Mouse (Mus musculus): Measurements from ENCODE around the gene D2hgdh. TPM values are rescaled to one million over a fixed set of nuclear protein-coding genes. Genes with fewer than 3 reads are reported as not detected.

Gene D2hgdh
- 5.8 and 6.1 TPM in 2 replicates for polyA plus RNA-seq (2015; fragmentation: Nextera tagmentation; extraction: Ambion mirVana)

DNA sequence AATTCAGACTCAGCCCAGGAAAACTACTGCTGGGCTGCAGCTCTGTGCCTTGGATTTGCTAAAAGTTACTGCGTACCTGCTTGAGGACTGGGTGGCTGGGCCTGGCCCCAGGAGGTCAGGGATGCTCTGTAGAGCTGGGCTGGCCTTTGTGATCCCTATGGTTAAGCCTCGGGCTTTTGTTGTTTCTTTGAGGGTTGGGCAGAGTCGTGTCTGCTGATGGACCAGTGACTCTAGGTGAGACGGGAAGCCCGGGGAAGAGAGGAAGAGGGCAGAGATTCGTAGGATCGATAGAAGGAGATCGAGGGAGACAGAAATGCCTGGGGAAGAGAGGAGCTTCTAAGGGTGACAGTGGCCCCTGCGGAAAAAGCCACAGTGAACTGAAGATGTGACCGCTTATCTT is at the start of gene D2hgdh:
Gene D2hgdh, plus strand, starts transcription at position 301 of the 400 bp plus-strand sequence.
- peak; percentile 25 for ATAC-seq (ENCODE audit: low read depth)
- Histone ChIP-seq H3K27ac (peak within 1 kb of the TSS; percentile 100), H3K9me3 (replicated peaks) (no peaks in the 10 kb centered on the region), H3K4me3 (replicated peaks) (peak within 1 kb of the TSS; percentile 69), H3K4me1 (replicated peaks) (peaks cover 32% of the 10 kb centered on the region), H3K4me2 (peak within 1 kb of the TSS; percentile 90), H3K36me3 (peaks cover 19% of the 10 kb centered on the region), H3K9ac (peak within 1 kb of the TSS; percentile 78), H3K27me3 (no peaks in the 10 kb centered on the region)
- DNase-seq = no peak
- WGBS (ENCODE audit: insufficient replicate concordance) = 10% methylated on average over 10 of the region's 10 CpGs

DNA sequence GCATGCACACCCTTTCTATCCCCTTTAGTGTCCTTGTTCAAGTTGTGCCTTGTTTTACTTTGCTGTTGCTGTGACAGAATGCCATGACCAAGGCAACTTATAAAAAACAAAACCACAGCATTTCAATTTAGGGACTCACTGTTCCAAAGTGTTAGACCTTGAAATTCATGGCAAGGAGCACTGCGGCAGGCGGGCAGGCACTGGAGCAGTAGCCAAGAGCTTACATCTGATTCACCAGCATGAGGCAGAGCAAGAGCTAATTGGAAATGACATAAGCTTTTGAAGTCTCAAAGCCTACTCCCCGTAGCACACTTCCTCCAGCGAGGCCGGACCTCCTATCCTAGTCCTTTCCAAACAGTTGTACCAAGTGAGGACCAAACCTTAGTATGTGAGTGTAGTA is 48.0 kb upstream of the D2hgdh start:
- H3K4me2 ChIP-seq = no peak overlapping the region
- no peaks in the 10 kb centered on the region for H3K9me3 ChIP-seq (replicated peaks)
- no peak overlapping the region for H3K4me3 ChIP-seq (replicated peaks)
- no peaks in the 10 kb centered on the region for H3K27me3 ChIP-seq
- H3K9ac ChIP-seq = no peak overlapping the region
- H3K36me3 ChIP-seq = peaks cover 94% of the 10 kb centered on the region
- H3K27ac ChIP-seq = no peak overlapping the region
- ATAC-seq (ENCODE audit: low read depth) = no peak
- no peak for DNase-seq
- H3K4me1 ChIP-seq (replicated peaks) = no peaks in the 10 kb centered on the region
- WGBS (ENCODE audit: insufficient replicate concordance) = 91% methylated on average over 5 of the region's 5 CpGs

DNA sequence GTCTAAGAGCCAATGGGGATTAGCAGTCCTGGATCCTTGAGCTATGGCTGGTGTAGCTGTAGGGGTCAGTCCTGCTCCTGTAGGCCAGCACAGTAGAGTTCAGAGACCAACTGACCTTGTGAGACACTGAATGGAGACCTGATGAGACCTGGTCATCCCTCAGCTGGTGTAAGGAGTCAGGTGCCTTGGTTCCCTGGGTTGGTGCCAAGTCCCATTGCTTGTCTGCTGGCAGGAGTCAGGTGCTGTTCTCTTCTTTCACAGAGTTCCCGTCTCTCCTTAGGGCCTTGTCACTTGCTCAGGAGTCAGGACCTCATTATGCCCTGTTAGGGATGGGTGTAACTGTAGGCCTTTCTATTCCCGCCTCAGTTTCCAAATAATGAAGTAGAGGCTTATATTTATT is 37.8 kb upstream of the D2hgdh start:
- H3K9me3 ChIP-seq (replicated peaks) = no peaks in the 10 kb centered on the region
- H3K9ac ChIP-seq = no peak overlapping the region
- no peak overlapping the region for H3K4me3 ChIP-seq (replicated peaks)
- no peak overlapping the region for H3K4me2 ChIP-seq
- DNase-seq (no peak), ATAC-seq (ENCODE audit: low read depth) (no peak)
- no peaks in the 10 kb centered on the region for H3K27me3 ChIP-seq
- 81% methylated on average over 2 of the region's 2 CpGs for WGBS (ENCODE audit: insufficient replicate concordance)
- peaks cover 99% of the 10 kb centered on the region for H3K36me3 ChIP-seq
- H3K27ac ChIP-seq = no peak overlapping the region
- H3K4me1 ChIP-seq (replicated peaks) = no peaks in the 10 kb centered on the region

DNA sequence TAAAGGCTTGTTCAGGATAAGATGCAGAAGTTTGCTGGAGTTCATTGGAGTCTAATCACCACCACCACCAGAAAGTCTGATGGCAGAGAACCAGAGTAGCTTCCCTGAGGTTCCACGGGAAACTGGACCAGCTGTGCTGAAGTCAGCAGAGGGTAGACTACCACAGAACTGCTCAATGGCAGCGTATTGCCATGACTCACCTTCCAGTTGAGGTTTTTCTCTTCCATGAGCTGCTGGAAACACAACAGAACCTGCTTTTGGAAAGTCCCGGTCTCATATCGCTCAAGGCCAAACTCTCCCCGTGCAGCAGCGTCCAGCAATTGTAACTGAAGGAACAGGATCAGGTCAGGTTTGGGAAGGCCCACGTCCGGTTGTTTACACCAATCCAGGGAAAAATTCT is 30.2 kb upstream of the D2hgdh start:
- Histone ChIP-seq H3K9ac (no peak overlapping the region), H3K36me3 (peaks cover 96% of the 10 kb centered on the region), H3K4me1 (replicated peaks) (peaks cover 29% of the 10 kb centered on the region), H3K9me3 (replicated peaks) (no peaks in the 10 kb centered on the region), H3K27me3 (no peaks in the 10 kb centered on the region), H3K4me2 (no peak overlapping the region), H3K4me3 (replicated peaks) (no peak overlapping the region), H3K27ac (no peak overlapping the region)
- WGBS (ENCODE audit: insufficient replicate concordance) = 85% methylated on average over 8 of the region's 8 CpGs
- ATAC-seq (ENCODE audit: low read depth) = no peak
- no peak for DNase-seq

DNA sequence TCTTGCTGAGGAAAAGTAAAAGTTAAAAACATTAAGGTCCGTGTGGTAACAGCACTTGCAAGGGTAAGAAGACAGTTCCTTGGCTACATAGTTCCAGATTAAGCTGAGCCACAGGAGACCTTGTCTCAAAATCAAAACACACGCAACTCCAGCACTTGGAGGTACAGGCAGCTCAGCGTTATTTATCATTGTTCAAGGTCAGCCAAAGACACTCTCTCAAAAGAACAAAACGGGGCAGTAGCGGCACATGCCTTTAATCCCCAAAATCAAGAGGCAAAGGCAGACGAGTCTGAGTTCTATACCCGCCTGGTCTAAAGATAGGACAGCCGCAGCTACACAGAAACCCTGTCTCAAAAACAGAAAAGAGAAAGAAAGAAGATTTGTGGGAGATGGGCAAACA is 28.8 kb upstream of the D2hgdh start:
- Histone ChIP-seq H3K27me3 (no peaks in the 10 kb centered on the region), H3K4me1 (replicated peaks) (peaks cover 42% of the 10 kb centered on the region), H3K4me3 (replicated peaks) (no peak overlapping the region), H3K9ac (no peak overlapping the region), H3K4me2 (no peak overlapping the region), H3K27ac (no peak overlapping the region), H3K9me3 (replicated peaks) (no peaks in the 10 kb centered on the region), H3K36me3 (peaks cover 97% of the 10 kb centered on the region)
- 80% methylated on average over 8 of the region's 8 CpGs for WGBS (ENCODE audit: insufficient replicate concordance)
- ATAC-seq (ENCODE audit: low read depth) (no peak), DNase-seq (no peak)

DNA sequence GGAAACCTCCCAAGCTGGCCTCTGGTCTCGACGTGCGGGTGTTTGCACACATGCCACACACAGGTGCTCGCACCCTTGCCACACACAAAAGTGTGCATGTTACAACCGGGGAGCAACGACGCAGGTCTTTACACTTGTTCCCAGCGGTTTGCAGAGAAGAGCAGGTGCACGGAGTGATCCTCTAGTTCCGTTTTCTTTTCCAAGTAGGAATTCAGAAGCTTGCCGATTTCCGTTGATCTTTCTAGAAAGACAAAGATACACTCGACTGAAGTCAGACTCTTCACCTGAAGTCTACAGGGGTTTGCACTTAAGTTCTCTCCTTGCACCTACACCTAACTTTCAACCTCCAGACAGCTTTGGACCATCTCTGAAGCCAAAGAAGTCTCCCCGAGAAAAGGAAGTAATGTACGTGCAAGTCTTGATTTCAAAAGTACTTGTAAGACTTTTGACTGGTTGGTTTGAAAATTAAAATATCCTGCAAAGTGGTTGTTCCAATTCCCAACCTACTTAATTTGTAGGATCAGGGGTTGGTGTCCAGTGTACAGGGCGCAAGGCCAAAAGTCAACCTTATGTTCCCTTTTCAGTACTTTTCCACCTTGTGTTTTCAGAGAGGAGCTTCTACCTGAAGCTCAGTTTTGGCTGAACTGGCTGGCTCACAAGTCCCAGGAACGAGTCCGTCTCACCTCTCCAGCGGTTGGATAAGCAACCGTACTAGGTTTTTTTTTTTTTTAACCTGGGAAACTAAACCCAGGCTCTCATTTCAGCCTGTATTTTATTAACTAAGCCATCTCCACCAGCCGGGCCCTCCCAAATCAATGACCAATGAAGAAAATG is 23.8 kb upstream of the D2hgdh start:
- H3K9me3 ChIP-seq (replicated peaks) = no peaks in the 10 kb centered on the region
- H3K27ac ChIP-seq = peak overlapping the region; percentile 98
- DNase-seq (no peak), ATAC-seq (ENCODE audit: low read depth) (no peak)
- H3K9ac ChIP-seq = peak overlapping the region; percentile 90
- H3K27me3 ChIP-seq = no peaks in the 10 kb centered on the region
- peaks cover 81% of the 10 kb centered on the region for H3K4me1 ChIP-seq (replicated peaks)
- peak overlapping the region; percentile 90 for H3K4me3 ChIP-seq (replicated peaks)
- peak overlapping the region; percentile 98 for H3K4me2 ChIP-seq
- WGBS (ENCODE audit: insufficient replicate concordance) = 53% methylated on average over 21 of the region's 21 CpGs
- peaks cover 49% of the 10 kb centered on the region for H3K36me3 ChIP-seq

DNA sequence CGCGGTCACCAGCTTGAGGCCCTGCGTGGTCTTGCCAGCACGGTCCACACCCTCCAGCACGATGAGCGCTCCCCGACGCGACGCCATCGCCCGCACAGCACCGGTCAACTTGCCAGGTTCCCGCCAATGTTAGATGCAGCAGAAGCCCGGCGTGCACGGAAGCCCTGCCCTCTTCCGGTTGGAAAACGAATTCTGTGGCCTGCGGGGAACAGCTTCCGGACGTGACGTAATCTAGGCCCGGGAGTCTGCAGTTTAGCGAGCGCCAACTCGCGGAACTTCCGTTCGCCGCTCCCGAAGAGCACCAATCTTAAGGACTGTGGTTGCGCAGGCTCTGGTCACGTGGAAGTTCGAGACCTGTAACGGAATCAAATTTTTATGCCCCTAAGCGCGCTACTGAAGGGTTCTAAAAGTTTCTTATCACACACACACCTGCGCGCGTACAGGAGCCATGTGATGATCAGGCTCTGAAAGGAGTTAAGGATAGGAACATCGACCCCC is 22.9 kb upstream of the D2hgdh start, which contains the start of gene Dtymk:
Gene Dtymk, minus strand, starts transcription at position 194 of the 498 bp plus-strand sequence.
- H3K9me3 ChIP-seq (replicated peaks) = no peaks in the 10 kb centered on the region
- peak within 1 kb of the TSS; percentile 98 for H3K4me2 ChIP-seq
- peaks cover 87% of the 10 kb centered on the region for H3K4me1 ChIP-seq (replicated peaks)
- H3K9ac ChIP-seq = peak within 1 kb of the TSS; percentile 90
- H3K27me3 ChIP-seq = no peaks in the 10 kb centered on the region
- peak; percentile 93 for DNase-seq
- H3K4me3 ChIP-seq (replicated peaks) = peak within 1 kb of the TSS; percentile 90
- H3K27ac ChIP-seq = peak within 1 kb of the TSS; percentile 98
- under 1% methylated on average over 42 of the region's 42 CpGs for WGBS (ENCODE audit: insufficient replicate concordance)
- H3K36me3 ChIP-seq = peaks cover 51% of the 10 kb centered on the region
- ATAC-seq (ENCODE audit: low read depth) = peak; percentile 68

DNA sequence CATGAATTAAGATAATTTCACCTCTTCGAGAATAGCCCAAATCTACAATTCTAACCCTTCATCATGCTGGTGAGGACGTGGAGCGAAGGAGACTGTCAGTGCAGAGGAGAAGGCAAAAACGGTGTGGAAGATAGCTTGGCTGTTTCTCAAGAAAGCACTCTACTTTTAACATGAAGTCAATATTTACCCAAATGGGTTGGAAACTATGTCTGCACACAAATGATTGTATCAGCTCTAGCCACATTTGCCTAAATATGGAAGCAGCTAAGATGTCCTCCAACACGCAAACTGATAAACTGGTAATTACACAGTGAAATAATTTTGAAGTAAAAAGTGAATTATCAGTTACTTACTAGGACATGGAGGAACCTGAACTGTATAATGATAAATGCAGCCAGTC is 21.9 kb upstream of the D2hgdh start:
- peaks cover 77% of the 10 kb centered on the region for H3K4me1 ChIP-seq (replicated peaks)
- ATAC-seq (ENCODE audit: low read depth) (no peak), DNase-seq (no peak)
- peak overlapping the region; percentile 90 for H3K9ac ChIP-seq
- peaks cover 49% of the 10 kb centered on the region for H3K36me3 ChIP-seq
- H3K9me3 ChIP-seq (replicated peaks) = no peaks in the 10 kb centered on the region
- WGBS (ENCODE audit: insufficient replicate concordance) = 47% methylated on average over 5 of the region's 5 CpGs
- peak overlapping the region; percentile 98 for H3K27ac ChIP-seq
- H3K4me3 ChIP-seq (replicated peaks) = peak overlapping the region; percentile 90
- no peaks in the 10 kb centered on the region for H3K27me3 ChIP-seq
- peak overlapping the region; percentile 98 for H3K4me2 ChIP-seq

DNA sequence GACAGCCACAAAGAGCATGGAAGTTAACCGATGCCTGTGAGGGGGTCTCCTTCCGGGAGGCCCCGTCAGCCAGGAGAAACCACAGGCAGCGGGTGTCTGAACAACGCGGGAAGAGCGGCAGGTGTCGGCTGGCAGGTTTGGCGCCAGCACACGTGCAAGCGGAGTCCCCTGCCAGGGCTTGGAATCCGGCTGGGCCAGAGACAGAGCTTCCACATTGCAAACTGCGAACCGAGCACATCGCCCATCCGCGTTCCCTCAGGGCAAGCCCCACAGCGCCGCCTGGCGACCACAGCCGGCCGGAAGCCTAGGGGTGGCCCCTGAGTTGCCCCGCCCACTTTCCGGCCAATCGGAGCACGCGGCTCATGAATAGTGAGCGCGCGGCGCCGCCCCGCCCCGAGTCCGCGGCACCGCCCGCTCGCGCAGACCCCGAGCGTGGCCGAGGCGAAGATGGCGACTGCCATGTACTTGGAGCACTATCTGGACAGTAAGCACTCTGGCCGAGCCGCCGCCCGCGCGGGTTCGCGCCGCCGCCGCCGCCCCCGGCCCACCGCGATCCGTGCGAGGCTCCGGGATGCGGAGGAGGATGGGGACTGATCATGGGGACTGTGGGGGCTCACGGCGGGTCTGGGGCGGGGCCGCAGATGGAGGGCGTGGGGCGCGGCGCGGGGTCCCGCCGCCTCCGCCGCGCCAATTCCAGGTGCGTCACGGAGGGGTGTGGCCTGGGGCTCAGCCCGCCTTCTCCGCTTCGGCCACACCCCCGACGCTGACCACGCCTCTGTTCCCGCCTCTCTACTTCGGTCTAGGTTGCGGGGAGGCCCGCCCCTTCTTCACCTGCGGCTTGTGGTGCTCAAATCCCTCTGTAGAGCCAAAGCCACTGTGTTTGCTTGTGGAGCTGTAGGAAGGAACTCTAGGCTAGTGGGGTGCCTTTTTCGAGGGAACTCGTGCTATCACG is 20.9 kb upstream of the D2hgdh start, which contains the start of gene Ing5:
Gene Ing5, plus strand, starts transcription at position 410 of the 952 bp plus-strand sequence.
- Histone ChIP-seq H3K4me3 (replicated peaks) (peak within 1 kb of the TSS; percentile 90), H3K9ac (peak within 1 kb of the TSS; percentile 90), H3K9me3 (replicated peaks) (no peaks in the 10 kb centered on the region), H3K27ac (peak within 1 kb of the TSS; percentile 98), H3K27me3 (no peaks in the 10 kb centered on the region), H3K4me1 (replicated peaks) (peaks cover 67% of the 10 kb centered on the region), H3K36me3 (peaks cover 49% of the 10 kb centered on the region), H3K4me2 (peak within 1 kb of the TSS; percentile 98)
- DNase-seq (peak; percentile 99), ATAC-seq (ENCODE audit: low read depth) (peak; percentile 86)
- under 1% methylated on average over 90 of the region's 94 CpGs for WGBS (ENCODE audit: insufficient replicate concordance)

DNA sequence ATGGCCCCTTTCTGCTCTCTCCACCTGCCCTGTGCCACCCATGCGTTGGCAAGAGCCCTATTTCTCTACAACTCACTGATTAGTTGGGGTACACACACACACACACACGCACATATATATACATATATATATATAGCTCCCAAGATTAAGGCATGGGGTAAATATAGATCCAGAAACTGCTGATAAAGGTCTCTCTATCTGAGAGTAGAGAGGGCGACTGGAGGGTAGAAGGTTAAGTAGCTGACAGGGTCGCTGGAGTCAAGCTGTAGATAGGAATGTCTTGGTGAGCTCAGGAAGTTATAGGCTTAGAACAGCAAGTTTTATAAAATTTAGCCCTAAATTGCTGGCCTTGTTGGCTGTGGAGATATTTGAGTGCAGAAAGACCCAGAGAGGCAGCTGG is 19.9 kb upstream of the D2hgdh start:
- Histone ChIP-seq H3K27me3 (no peaks in the 10 kb centered on the region), H3K4me3 (replicated peaks) (peak overlapping the region; percentile 90), H3K4me2 (peak overlapping the region; percentile 98), H3K9me3 (replicated peaks) (no peaks in the 10 kb centered on the region), H3K4me1 (replicated peaks) (peaks cover 57% of the 10 kb centered on the region), H3K36me3 (peaks cover 45% of the 10 kb centered on the region), H3K27ac (peak overlapping the region; percentile 98), H3K9ac (peak overlapping the region; percentile 90)
- ATAC-seq (ENCODE audit: low read depth) (no peak), DNase-seq (no peak)
- 39% methylated on average over 4 of the region's 4 CpGs for WGBS (ENCODE audit: insufficient replicate concordance)

All from liver, embryonic 13.5 days (tissue).